Mouse (Mus musculus): Measurements from ENCODE around the gene Leng9.
"Not testable (repeated sequence)": the region's sequence is repeated elsewhere in the genome, so short reads cannot be mapped to it uniquely, and the experiment has no call there.

The Leng9 gene

GRCm38 (mm10) chr7:4150059-4150541 lies at the start of gene Leng9:
TSS of gene Leng9 (minus strand) at chr7:4150374.
- no peak for DNase-seq (ENCODE audit: low read depth in 1 of 2, low spot score in 2 of 2)

- DNase-seq (ENCODE audit: low read depth in 1 of 2, low spot score in 2 of 2): no peak
These were observed 28.3 kb upstream of the Leng9 start for GRCm38 (mm10) chr7:4178438-4178837.

DNA sequence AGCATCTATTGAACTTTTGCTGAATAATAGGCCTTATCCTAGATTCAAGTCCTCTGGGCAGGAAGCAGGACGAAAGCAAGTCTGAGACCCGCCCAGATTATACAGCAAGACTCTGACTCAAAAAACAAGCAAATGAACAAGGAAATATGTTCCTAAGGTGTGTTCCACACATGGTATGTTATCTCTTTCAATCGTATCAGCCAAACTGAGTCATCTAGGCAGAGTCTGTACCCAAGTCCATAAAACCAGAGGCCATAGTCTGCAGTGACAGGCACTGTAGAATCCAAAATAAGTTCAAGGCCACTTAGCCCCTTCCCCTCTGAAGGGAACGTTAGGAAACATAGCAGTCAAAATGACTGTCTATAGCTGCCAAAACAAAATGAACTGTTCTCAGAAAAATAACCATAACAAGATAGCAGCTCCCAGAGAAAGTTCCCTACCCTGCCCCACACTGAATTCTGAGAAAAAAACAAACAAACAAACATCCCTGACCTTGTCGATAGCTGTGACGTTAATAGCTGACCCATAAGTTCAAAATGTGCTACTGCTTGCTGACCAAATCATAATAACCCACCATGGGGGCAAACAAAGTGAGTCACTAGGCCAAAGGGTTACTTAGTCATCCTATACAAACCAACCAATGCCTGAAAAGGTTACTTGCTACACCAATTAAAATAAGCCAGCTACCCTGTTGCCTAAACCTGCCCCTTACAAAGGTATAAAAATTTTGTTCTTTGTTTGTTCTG lies 20.2 kb upstream of the Leng9 start:
- no peak for DNase-seq (ENCODE audit: low read depth in 1 of 2, low spot score in 2 of 2)

DNA sequence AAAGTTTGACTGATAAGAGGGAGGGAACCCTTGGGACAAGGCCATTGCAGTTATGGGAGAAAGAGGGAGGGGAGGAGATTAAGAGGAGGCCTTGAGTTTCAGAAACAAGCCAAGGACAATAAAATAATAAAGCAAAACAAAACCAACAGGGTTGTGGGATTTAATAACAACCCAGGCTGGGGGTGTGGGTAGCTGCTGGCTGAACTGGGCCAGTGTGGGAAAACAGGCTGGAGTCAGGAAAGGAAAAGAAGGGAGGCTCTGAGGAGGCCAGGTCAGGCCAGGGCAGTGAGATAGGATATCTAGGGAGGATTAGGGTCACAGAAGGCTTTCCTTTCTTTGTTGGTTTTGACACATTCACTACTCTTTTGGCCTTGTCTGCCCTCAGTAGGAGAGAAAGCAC lies 16.9 kb upstream of the Leng9 start:
- DNase-seq (ENCODE audit: low read depth in 1 of 2, low spot score in 2 of 2): no peak

DNA sequence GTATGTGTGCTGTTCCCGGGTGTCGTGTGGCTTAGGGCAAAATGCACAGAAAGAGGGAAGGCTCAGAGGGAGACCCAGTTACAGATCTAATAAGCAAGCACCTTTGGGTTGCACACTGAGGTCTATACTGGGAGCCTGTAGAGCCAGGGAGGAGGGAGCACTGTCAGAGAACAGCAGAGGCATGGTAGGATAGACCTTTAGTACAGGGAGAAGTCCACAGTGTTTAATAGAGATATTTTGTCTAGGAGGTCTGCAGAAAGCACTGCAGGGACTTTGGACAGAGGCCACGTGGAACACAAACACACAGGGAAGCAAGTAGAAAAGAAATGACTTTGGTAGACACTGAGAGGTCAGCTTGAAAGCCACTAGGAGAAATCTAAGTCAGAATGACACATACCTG lies 15.1 kb upstream of the Leng9 start:
- no peak for DNase-seq (ENCODE audit: low read depth in 1 of 2, low spot score in 2 of 2)

- no peak for DNase-seq (ENCODE audit: low read depth in 1 of 2, low spot score in 2 of 2)
These were observed 14.1 kb upstream of the Leng9 start, which contains the start of gene Cdc42ep5 for GRCm38 (mm10) chr7:4164090-4164910. TSS of gene Cdc42ep5 (minus strand) at chr7:4164860.

GRCm38 (mm10) chr7:4163571-4164072 lies 13.4 kb upstream of the Leng9 start:
- no peak for DNase-seq (ENCODE audit: low read depth in 1 of 2, low spot score in 2 of 2)

DNA sequence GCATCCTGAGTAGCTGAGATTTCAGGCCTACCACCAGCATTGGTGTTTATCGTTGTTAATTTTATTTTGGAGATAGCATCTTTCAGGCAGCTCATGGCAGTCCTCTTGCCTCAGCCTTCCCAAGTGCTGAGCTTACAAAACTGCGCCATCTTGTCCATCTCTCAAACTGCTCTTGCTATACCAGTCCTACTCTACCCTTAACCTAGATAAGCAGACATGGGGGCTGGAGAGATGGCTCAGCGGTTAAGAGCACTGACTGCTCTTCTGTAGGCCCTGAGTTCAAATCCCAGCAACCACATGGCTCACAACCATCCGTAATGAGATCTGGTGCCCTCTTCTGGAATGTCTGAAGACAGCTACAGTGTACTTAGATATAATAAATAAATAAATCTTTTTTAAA lies 11.4 kb upstream of the Leng9 start:
- DNase-seq (ENCODE audit: low read depth in 1 of 2, low spot score in 2 of 2): not testable (repeated sequence)

DNA sequence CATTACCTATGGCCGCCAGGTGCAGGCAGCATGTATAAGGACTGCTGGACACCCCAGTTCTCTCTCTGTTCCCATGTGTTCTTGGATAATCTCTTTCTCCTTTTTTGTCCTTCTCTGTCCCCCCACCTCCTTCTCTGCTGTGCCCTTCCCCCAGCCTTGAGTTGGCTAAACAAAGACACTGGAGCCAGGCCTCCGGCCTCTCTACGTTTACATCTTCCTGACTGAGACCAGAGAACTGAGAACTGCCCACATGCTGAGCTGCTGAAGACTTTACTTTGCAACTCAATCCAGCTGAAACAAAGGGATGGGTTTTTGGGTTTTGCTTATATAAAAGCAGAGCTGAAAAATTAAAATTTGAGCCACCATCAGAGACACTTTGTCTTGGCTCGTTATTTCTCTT lies 4.8 kb upstream of the Leng9 start:
- no peak for DNase-seq (ENCODE audit: low read depth in 1 of 2, low spot score in 2 of 2)

GRCm38 (mm10) chr7:4154356-4154755 lies 4.2 kb upstream of the Leng9 start:
- no peak for DNase-seq (ENCODE audit: low read depth in 1 of 2, low spot score in 2 of 2)

DNA sequence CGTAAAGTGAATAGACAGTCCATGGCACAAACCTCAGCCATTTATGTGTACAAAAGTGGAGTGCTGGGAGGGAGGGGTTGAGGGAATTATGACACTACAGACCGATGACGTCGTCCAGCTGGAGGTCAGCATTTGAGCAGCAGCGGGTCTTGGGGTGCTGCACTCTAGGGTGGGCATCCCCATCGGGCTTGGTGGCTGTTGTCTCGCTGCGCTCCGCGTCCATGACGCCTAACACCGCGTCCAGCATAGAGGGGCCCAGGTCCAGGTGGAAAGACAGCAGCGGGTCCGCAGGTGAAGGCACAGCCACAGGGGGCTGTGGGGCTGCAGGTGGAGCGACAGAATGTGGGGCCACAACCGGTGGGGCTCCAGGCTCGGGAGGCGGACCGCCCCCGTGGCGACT lies 1.1 kb upstream of the Leng9 start:
- no peak for DNase-seq (ENCODE audit: low read depth in 1 of 2, low spot score in 2 of 2)

DNA sequence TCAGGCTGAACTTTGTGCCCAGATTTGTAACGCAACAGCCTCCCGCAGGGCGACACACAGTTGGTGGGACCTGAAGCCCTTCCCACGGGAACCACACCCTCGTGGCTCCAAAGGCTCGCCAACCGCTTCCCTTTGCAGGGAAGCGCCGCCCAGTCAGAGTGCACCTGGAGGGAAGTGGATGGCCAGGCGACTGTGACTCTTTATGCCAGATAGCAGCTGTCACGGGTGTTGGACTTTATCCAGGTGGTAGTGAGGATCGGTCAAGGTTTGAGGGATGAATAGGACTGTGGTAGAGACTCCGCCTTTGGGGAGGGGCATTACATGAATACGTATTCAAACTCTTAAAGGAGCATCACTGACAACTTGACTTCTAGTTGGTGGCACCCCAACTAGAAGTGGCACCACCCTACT lies 642 bp upstream of the Leng9 start:
- no peak for DNase-seq (ENCODE audit: low read depth in 1 of 2, low spot score in 2 of 2)

GRCm38 (mm10) chr7:4149209-4150054 lies 742 bp downstream of the Leng9 start:
- DNase-seq (ENCODE audit: low read depth in 1 of 2, low spot score in 2 of 2): peak; percentile 49 to 76

GRCm38 (mm10) chr7:4148341-4149208 lies 1.6 kb downstream of the Leng9 start:
- no peak for DNase-seq (ENCODE audit: low read depth in 1 of 2, low spot score in 2 of 2)

DNA sequence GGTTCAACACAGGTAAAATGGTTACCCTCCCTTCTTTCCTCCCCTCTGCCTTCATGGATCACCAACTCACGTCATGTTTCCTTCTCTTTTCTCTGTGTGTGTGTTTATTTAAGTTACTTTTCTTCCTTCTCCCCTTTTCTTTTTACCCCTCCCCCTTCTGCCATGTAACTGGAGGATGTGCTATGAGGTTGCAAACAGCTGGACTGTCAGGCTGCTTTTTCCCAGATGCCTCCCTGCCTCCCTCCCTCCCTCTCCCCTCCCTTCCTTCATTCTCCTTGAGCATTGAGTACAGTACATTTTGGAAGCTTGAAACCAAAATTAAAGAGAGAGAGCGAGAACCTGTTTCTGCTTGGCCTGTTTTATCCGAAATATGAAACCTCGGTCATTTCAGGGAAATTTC lies 2.3 kb downstream of the Leng9 start:
- DNase-seq (ENCODE audit: low read depth in 1 of 2, low spot score in 2 of 2): no peak

DNA sequence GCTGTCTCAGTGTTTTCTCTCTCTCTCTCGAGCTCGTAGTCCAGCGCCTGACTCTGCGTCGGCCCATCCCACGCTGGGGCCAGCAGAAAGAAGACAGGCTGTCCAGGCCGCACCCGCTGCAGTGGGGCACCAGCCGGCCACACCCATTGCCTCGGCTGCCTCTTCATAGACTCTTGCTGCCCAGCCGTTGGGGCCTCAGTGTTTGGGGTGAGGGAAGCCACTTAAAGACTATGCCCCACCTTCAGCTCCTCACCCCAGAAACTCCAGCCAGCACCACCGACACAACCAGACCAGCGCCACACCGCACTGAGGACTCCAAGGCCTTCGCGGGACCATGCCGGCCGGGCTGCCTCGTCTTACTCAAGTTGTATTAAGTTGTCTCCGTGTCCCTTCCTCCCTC lies 2.8 kb downstream of the Leng9 start:
- DNase-seq (ENCODE audit: low read depth in 1 of 2, low spot score in 2 of 2): no peak

- no peak for DNase-seq (ENCODE audit: low read depth in 1 of 2, low spot score in 2 of 2)
These were observed 3.7 kb downstream of the Leng9 start for GRCm38 (mm10) chr7:4146241-4147180.

GRCm38 (mm10) chr7:4145552-4146190 lies 4.5 kb downstream of the Leng9 start:
- no peak for DNase-seq (ENCODE audit: low read depth in 1 of 2, low spot score in 2 of 2)

All from monocyte, adult 2 months (primary cell).